Mouse (Mus musculus) heart, postnatal 0 days (tissue): ENCODE results near the gene Hivep2. TPM values are rescaled to one million over a fixed set of nuclear protein-coding genes. Genes with fewer than 3 reads are reported as not detected.
A peak's percentile ranks its signal among the peaks of the same experiment; 100 is the strongest.

ENCODE experiments used
- ATAC-seq: fragments of 200-750 bp; cut with Nextera tagmentation; 2 replicates; pipeline ENCODE4 v1.8.0; 2017; ENCODE audit warnings: low read depth, moderate number of reproducible peaks, moderate library complexity; ENCODE audit not compliant: insufficient read depth
- DNase-seq: peaks from one replicate; pipeline ENCODE4 v3.0.0-alpha.2; 2016; ENCODE audit warnings: low spot score
- H3K27ac ChIP-seq: fragments of 300-500 bp; sonication (generic); 2 replicates; pipeline ENCODE4 v1.5.1; 2014; ENCODE audit warnings: low read depth, mild to moderate bottlenecking
- H3K27me3 ChIP-seq: fragments of 300-500 bp; sonication (generic); 2 replicates; pipeline ENCODE4 v1.6.1; 2014; ENCODE audit warnings: low read length, mixed read lengths; ENCODE audit not compliant: control insufficient read depth, insufficient read depth
- H3K36me3 ChIP-seq: fragments of 300-500 bp; sonication (generic); replicated peaks from 2 replicates; pipeline ENCODE4 v1.6.1; 2014; ENCODE audit warnings: low read length, mixed read lengths; ENCODE audit not compliant: control insufficient read depth, insufficient read depth
- H3K4me1 ChIP-seq: fragments of 300-500 bp; sonication (generic); 2 replicates; pipeline ENCODE4 v1.6.1; 2014; ENCODE audit warnings: antibody characterized with exemption; ENCODE audit not compliant: control insufficient read depth, insufficient read depth
- H3K4me2 ChIP-seq: fragments of 300-500 bp; sonication (generic); 2 replicates; pipeline ENCODE4 v1.6.1; 2014; ENCODE audit warnings: low read depth, mild to moderate bottlenecking, low read length, moderate library complexity
- H3K4me3 ChIP-seq: fragments of 300-500 bp; sonication (generic); 2 replicates; pipeline ENCODE4 v1.5.1; 2014; ENCODE audit warnings: low read depth, low read length
- H3K9ac ChIP-seq: fragments of 300-500 bp; sonication (generic); replicated peaks from 2 replicates; pipeline ENCODE4 v1.6.1; 2014; ENCODE audit warnings: low read depth, low read length, mixed read lengths
- H3K9me3 ChIP-seq: fragments of 300-500 bp; sonication (generic); replicated peaks from 2 replicates; pipeline ENCODE4 v1.6.1; 2016; ENCODE audit warnings: low read length; ENCODE audit not compliant: control insufficient read depth
- CTCF ChIP-seq: IDR thresholded peaks from 2 replicates; pipeline ENCODE4 v1.5.1; 2016; ENCODE audit warnings: antibody characterized with exemption, control low read depth, low read depth
- EP300 ChIP-seq: IDR thresholded peaks from 2 replicates; pipeline ENCODE4 v1.6.1; 2016; ENCODE audit warnings: antibody characterized with exemption, low read depth
- WGBS: fragments of 180-500 bp; shearing (Covaris S2); extraction: QIAGEN DNeasy Blood & Tissue Kit; methylation state at CpG from one replicate; pipeline ENCODE4 v1.1.7; 2014; 5-methylcytosine and 5-hydroxymethylcytosine counted together
- polyA plus RNA-seq: library from polyadenylated mRNA; unstranded; fragments of >200 nt; fragmentation: Nextera tagmentation; extraction: Ambion mirVana; gene quantifications from 2 replicates; pipeline ENCODE4 v1.2.1, GENCODE M21; 2015
- total RNA-seq: library from RNA; depleted of rRNA; stranded (reverse); fragments of >200 nt; gene quantifications from 2 replicates; pipeline ENCODE4 v1.2.3, GENCODE M21; 2014; ENCODE audit warnings: low replicate concordance; rRNA removed

Gene Hivep2
- total and polyA plus RNA-seq, 2 experiments from 2014 or later: 3.7 to 11.6 TPM

GRCm38 (mm10) chr10:14200310-14200709 lies 234.4 kb downstream of the Hivep2 start:
- no peak overlapping the region for H3K27ac ChIP-seq
- no peak overlapping the region for H3K4me2 ChIP-seq
- WGBS: 0% methylated on average over 2 of the region's 2 CpGs
- peak; percentile 30 for DNase-seq
- H3K9ac ChIP-seq: no peak overlapping the region
- H3K9me3 ChIP-seq: no peaks in the 10 kb centered on the region
- no peaks in the 10 kb centered on the region for H3K4me1 ChIP-seq
- 0 out of 2 replicates have a peak, but pooled peaks have one; percentile 39 for ATAC-seq
- H3K27me3 ChIP-seq: no peaks in the 10 kb centered on the region
- H3K4me3 ChIP-seq: no peak overlapping the region
- TF ChIP-seq CTCF (peak; percentile 79), EP300 (no peak)
- H3K36me3 ChIP-seq: no peaks in the 10 kb centered on the region

Other genes starting within 250 kb of the Hivep2 start
- gene Aig1, start 97.1 kb upstream of the Hivep2 start, total RNA-seq: 89.0 and 147 TPM in 2 replicates
- gene Aig1, start 97.1 kb upstream of the Hivep2 start, polyA plus RNA-seq: 77.4 and 81.4 TPM in 2 replicates